Mouse (Mus musculus) adrenal gland, postnatal 4 days (tissue): ENCODE measurements at regions not wholly inside any gene's neighbourhood (a gene's known extent, or its start where the extent isn't known, plus 50 kb on each side); places are given as distances from the start of the nearest gene placed in this dataset.

Experiments
- DNase-seq, 2 experiments: peaks; one replicate each; pipeline ENCODE4 v3.0.0; 2021 to 2022; ENCODE audit warnings: low spot score in 2 of 2, mixed read lengths in 2 of 2

DNA sequence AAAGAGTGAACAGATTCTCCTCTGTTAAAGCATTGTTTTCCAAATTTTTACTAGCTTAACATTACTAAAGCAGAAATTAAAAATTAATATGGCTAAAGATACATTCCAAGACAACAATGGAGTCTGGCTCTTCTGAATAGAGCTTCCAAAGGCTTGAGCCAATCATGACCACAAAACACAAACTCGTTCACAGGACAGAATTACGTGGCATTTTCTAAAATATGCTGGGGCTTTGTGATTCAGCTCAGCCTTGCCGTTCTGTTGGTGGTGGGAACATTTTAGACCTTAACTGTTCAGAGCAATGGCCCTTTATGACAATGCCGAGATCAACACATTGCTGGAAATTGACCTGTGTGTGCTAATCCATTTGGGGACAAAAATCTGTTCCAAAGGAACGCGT, 318.7 kb downstream of the Setd4 start:
- no peak for DNase-seq

DNA sequence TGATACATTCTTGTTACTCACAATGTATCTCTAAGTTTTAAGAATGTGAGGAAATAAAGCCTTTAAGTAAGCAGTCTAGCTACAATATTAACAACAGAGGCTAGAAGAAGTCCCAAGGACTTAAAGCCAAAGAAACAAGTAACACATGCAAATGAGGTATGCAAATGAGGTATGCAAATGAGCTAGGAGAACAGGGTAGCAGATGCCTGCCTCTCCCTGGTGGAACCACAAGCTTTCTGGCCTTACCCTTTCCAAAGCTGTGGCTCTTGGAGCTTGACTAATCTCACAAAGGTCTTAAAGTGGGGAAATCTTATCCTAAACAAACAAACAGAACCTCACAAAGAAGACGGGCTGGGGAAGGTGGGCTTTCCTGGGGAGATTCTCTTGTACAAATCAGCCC, 322.1 kb downstream of the Setd4 start:
- no peak for DNase-seq

DNA sequence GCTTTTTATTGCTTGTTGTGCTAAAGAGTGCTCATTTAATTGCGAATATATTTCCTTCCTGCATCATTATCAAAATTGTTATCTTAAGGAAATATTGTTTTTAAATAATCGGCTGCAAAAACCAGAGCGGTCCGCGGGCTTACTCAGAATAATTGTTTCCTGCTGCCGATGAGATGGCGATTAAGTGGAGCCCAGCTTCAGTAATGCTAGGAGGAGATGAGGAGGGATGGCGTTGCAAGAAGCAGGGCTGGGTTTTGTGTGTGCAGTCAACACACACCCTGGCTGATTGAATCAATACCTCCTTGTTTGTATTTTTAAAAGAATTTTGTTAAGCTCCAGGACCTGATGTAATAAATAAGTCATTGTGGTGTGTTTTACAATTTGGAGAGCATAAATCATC, 331.2 kb downstream of the Setd4 start:
- DNase-seq, result no peak

DNA sequence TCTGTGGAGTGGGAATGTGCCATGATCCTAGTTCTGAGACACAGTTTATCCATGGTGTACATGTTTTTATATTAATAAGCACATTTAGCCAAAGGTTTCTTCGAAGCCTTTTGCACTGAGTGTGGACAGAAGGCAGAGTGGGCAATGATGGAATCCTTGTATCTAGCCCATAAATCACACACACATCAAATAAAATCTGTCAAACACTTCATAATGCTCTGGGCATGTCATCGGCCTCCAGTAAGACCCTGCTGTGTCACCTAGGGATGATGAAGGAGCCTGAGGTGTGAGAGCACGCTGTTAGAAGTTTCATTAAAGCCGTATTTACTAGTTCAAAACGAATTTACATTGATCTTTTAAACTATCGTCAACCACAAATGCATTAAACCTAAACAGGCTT, 331.7 kb downstream of the Setd4 start:
- no peak for DNase-seq

DNA sequence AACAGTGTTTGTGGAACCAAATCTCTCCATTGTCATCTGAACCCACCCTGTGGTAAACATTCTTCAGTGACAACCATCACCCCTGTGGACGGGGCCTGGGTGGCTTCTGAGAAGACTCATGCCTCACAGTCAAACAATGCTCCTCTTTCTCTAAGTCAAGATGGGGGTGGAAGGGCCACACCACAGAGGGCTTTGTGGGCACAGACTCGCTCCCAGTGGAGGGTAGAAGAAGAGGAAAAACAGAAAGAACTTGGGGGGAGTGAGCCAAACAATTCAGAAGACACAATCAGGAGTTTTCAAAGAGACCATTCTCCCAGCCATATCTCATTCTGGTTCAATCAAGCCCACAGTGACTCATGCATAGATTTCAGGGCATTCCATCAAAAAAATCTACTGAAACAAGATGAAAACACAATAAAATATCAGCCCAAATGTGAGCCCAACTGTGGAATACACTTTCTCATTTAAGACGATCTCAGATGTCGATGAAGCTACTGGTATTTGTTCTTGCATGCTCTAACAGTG, 339.7 kb downstream of the Setd4 start:
- no peak for DNase-seq

DNA sequence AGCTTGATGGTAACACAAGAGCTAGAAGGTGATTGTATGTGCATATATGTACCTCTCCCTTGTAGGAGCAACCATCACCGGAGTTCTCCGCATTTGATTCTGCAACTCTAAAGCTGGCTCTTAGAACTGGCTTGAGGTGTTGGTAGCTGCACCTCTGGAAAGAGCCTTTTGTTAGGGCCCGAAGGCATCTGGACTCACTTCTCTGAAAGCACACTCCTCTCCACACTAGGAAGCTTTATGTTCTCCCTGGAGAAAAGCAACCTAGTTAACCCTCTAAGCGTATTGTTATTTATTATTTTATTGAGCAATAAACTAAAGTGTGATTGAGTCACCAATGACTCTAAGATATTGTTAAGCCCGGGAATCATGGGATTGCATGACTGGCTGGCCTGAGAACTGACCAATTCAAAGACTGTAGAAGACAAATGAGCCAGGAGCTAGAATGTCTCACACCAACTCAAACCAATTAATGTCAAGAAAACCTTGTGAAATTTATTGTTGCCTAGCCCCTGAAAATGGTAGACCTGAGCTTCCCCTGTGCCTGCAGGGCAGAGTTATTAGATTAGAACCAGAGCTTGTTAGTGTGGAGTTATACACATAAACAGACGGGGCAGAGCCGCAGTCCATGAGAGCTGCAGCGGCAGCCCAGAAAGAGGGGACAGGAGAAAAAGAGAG, 340.6 kb downstream of the Setd4 start:
- no peak for DNase-seq

DNA sequence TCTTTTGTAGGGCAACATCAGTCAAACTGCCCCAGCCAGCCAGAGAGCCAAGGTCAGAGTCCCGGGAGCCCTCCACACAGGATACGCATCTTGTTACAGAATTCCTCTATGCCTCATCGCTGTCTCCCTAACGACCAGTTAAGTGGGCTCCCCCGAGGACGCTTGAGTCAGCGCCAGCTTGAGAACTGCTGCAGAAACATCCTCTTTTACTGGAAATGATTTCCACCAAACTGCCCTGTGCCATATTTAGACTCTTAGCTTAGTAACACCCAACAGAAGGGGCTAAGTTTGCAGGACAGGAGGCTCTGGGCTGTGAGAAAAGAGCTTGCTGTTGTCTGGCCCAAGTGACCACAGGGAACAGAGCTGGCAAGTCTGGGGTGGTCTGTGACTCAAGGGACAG, 357.0 kb downstream of the Setd4 start:
- DNase-seq, result no peak

DNA sequence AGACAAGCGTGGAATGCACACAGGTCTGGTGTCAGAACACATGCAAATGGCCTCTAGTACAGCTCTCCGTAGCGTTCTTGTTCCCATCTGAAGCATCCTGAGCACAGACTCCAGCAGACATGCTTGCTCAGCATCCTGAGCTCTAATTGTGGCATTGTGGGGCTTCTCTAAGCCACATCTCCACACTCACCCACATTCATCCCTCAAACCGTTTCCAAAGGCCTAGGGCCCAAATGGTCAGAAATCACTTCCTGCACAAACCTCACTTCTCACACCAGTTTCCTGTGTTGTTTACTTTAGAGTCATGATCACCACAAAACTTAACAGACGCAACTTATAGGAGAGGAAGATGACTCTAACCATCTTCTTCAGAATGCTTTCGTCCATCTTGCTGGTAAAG, 358.1 kb downstream of the Setd4 start:
- no peak for DNase-seq

DNA sequence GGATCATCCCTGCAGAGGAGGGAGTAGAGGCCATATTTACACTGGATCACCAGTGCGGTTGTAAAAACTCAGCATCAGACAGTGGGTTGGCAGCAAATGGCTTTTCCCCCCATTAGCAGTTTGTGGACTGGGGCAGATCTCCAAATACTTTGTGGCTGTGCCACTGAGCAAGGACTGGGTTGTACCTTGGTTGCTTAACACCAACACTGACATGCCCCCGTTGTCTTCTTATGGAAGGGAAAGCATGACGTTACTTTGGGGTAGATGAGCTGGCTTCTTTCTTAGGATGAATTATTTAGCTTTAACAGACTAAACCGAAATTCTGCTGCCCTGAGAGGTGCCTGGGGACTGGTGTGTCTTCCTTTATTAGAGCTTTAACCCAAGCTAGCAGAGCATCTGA, 365.0 kb downstream of the Setd4 start:
- DNase-seq, result no peak

DNA sequence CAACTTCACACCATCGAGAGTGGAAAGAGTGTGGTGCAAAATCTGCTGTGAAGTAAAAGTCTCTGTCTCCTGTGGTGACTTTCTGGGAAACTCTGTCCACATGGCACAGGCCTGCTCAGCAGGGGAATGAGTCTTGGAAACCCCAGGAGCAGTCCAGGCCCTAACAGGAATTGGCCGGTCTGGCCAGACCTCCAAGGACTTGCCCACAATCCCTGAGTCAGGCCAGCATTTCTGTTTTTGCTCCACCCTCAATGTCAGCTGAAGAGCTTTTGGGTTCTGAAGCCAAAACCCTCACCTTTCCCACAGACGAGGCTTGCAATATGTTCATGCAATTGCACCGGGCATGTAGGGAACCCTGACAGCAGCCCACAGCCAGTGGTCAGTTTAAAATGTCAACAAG, 365.5 kb downstream of the Setd4 start:
- no peak for DNase-seq

DNA sequence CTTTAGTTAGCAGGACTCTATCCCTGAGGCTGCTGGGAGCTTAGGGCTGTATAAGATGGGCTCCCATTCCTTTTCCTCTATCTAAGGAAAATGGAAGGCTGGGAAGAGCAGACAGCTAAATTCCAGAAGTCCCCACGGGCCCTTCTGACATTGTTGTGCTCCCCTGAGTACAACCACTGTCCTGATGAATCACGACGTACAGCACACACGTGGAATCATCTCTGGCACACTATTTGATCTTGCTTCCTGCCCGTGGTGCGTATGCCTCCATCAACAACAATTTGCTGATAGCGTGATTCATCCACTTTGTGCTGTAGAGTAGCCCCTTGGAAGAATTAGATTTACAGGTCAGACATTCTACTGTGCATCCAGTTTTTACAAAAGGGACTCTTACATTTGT, 378.2 kb downstream of the Setd4 start:
- DNase-seq, result no peak

DNA sequence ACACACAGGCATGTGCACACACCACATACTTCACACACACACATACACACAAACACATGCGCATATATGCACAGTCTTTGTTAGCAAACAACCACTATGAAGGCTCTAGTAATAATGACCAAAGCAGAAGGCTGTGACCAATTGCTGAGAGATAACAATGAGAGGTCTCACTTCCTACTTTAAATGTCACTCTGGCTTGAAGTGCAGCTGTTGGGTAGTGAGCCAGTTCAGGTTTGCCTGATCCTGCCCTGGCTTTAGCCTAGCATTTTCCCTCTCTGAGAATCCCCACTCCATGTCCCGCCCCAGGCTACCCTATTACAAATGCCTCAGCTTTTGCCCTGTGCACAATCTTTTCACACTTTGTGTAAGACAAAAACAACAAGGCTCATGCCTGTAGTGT, 378.7 kb downstream of the Setd4 start:
- DNase-seq, result no peak

DNA sequence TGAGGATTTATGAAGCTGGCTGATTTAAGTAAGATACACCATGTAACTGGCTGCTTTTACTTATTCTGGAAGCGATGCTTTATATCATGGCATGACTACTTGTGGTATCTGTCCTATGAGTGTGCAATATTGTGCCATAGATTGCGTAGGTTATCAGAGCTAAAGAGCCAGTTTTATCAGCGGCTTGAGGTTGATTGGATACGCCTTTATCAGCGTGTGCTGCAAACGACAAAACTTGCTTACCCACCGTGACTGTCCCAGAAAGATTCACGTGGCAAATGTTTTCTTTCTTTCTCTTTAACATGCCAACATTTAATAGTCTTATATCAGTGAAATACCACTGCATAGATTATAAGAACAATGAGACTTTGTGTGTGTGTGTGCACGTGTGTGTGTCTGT, 384.1 kb downstream of the Setd4 start:
- DNase-seq, result no peak

DNA sequence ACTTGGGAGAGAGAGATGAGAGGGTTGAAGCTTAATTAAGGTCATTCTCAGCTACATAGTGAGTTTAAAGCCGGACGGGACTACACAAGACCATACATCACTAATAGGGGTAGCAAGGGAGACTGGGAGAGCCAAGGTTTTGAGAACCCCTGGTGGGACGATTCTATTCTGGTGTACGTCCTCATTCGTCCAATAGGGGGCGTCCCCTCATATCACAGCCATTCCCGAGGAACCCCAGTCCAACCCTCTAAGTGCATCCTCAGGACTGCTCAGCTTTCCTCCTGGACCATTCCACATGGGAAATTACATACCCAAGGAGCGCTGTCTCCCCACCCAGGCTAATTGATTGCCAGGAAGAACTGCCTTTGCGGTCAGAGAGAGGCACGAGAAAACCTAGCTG, 385.5 kb downstream of the Setd4 start:
- DNase-seq, result no peak

DNA sequence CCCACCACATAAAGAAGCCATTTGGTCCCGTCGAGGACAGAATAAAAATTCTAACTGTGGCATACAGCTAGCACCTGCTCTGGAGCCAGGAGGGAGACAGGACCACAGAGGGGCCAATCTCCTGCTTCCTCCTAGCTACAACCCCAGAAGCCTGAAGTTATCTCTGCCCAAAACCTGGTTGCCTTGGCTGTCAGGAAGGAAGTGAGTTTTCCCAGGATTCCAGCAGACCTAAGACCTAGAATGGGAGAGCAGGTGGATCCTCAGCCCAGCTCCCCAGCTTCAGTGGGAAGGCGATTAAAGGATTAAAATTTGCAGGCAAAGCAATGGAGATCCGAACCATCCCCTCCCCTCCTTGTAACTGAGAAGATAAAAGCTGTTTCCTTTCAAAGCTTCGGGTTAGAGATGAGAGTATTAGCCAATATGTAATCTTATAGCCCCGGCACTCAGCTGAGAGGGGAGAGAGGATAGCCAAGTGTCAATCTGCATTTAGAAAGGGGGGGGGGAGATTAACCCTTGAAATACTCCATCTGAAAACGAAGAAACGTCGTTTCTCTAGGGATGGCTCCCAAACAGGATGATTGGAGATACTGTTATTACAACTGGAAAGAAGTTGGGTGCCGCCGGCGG, 386.1 kb downstream of the Setd4 start:
- DNase-seq, result no peak

DNA sequence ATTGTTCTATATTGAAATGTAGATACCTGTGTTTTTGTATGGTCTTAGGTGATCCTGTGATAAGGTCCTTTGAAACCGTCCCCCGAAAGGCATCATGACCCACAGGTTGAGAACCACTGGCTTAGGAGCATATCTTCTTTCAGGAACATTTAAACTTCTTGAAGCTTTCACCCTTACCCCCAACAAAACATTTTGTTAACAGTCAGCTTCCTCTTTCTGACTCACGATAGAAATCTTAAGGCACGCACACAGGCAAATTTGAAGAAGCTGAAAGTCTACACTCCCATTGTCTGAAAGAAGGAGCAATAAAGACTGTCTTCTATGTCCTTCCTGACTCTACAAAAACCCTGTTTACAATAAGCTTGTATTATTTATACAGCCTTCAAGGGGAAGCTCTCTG, 388.2 kb downstream of the Setd4 start:
- DNase-seq, result no peak

DNA sequence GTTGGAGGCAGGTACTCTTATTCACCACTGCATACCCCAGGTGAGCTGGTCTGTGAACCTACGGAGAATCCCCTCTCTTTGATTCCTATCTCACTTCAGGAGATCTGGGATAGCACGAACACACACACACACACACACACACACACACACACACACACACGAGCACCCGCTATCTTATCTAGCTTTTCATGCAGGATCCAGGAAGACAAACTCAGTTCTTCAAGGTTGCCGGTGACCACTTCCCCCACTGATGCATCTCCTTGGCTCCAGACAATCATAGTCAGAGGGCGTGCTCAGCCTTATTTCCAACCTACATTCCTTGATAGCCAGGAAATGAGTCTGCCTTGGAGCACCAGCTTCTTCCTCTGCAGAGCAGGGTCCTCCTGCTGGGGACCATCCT, 387.7 kb upstream of the Runx1 start:
- no peak for DNase-seq

DNA sequence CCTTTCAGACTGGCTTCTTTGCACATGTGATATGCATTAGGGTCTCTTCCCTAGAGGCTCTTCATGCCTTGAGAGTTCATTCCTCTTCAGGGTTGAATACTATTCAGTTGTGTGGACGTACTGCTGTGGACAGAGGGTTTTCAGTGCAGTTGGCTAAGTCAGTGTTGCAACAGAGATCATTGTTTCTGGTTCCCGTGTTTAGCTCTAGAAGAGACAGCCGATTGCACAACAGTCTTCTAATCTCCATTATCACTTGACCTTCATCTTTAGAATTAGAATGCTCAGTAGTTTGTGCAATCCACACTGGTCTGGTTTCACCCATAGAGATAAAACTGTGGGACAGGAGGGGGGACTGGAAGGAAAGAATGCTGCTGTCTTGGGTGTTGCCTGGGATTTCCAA, 381.7 kb upstream of the Runx1 start:
- no peak for DNase-seq

DNA sequence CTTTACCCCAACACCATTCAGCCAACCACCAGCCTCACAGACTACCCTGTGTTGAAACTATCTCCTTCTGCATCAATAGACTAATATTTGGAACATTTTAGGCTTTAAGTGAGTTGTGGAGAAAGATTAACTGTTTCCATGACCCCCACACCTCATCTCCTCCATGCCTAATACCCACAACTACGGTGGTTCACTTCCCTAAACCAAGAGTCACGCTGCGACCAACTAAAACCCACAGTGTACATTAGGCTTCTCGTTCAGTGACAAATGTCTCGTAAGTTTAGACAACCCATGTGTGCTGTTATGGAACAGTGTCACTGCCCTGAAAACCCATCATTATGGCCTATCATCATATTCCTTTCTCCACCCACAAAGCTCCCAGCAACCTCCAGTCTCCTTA, 381.3 kb upstream of the Runx1 start:
- DNase-seq, result no peak

DNA sequence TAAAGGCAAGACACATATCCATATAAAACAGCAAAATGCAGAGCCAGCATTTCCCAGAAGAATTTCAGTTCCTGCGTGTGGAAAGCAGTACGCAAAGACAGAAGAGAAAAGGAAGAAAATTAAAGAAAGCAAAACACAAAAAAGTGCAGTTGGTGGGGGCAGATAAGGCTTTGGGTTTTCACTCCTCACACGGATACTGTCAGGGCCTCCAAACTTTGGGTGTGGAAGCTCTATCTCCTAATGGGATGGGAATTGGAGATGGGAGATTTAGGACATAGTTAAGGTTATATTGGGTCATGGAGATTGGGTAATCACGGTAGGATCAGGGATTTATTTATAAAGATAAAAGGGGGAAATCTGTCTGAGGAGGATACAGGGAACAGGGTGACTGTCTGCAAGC, 380.4 kb upstream of the Runx1 start:
- no peak for DNase-seq

DNA sequence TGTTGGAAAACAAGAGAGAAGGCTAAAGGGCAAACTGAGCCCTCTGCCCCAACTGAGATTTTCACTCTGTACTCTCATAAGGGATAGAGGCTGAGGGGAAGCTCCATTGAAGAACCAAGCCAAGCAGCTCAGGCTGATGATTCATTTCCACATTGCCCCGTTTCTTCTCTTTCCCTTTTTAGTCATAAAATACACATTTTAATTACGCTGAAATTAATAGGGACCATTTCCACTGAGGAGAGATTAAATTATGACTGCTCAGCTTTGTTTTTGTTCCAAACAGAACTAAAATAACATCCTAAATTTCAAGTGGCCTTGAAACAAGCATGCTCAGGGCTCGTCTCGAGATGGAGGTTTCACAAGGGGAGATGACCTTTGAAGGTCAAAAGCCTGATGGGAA, 378.7 kb upstream of the Runx1 start:
- DNase-seq, result no peak

DNA sequence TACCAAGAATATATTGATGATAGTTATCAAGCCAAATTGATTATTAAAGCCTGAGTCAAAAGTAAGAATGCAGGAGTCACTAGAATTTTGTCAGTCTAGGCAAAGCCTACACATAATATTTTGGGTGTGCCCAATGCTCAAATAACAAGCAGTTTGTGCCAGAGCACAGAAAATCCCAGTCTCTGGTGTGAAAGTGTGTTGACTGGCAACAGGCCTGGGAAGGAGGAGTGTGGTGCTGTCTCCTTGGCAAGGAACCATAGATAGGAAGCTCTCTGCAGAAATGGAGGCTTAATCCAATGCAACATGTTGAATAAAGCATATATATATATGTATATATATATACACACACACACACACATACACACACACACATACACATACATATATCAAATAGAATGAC, 376.6 kb upstream of the Runx1 start:
- DNase-seq, result no peak

DNA sequence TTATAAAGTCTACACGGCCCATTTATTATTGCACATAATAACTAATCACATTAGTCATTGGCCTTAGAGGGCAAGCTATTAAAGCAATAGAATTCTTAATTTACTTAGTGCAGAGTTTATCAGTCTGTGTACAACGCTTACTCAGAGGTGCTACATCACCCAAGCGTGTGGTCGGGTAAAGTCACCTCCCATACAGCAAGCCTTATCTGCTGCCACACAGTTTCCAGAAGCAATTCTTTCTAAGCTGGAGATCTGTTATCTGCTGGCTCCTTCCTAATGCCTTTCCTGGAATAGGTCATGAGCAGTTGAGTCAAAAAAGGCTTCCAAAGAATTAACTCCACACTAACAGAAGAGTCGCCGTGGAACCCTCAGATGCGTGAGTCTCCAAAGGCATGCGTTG, 371.4 kb upstream of the Runx1 start:
- DNase-seq, result no peak
